Mouse (Mus musculus) cortical plate, adult 2 months (tissue): Measurements from ENCODE around the gene Emilin3.

Source experiments
- CTCF ChIP-seq: fragments of 200-500 bp; IDR thresholded peaks from 2 replicates; pipeline ENCODE4 v1.5.1; 2011; ENCODE audit warnings: mild to moderate bottlenecking, control low read depth, low read length; ENCODE audit not compliant: insufficient read depth; ENCODE audit errors: extremely low read depth
- POLR2A ChIP-seq: fragments of 200-500 bp; IDR thresholded peaks from 2 replicates; pipeline ENCODE4 v1.6.1; 2011; ENCODE audit warnings: mild to moderate bottlenecking, low read length, control low read depth; ENCODE audit not compliant: insufficient read depth; ENCODE audit errors: extremely low read depth

DNA sequence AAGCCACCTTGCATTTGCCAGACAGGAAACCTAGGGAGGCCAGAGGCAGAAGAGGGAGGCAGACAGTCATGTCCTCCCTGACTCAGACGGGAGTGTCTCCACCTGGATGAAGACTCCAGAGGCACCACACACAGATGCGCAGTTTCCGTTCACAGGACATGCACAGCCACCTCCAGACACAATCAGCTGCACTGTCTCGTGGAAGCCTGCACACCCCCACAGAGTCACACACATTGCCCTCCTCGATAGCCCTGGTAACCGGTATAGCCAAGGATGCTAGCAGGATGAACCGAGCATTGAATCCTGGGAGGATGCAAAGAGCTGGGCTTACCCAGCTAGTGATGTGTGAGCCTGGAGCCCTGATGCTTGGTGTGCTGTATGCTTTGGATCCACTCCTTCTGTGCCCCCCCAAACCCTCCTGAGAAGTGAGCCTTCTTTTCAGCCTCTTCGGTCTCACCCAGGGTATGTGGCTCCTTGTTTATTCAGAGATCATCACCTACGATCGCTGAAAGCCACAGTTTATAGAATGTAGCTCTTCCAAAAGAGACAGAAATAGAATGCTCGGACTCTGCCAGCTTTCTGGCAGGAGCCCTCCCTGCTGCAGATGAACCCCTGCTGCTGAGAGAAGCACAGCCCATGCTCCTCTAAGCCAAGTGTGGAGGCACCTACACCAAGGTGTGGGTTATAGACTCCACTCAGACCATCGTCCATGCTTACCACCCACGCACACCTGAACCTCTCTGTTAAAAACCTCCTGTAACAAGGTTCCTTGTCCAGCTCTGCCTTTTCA is 3.9 kb upstream of the Emilin3 start:
- TF ChIP-seq POLR2A (no peak), CTCF (no peak)
